Mouse (Mus musculus): ENCODE results near the gene Glt1d1. TPM values are rescaled to one million over a fixed set of nuclear protein-coding genes. Genes with fewer than 3 reads are reported as not detected.

Glt1d1 gene
- 2.0 TPM for polyA plus RNA-seq (2014; fragmentation: Illumina TruSeq; extraction: RNeasy Lipid Tissue Mini Kit (QIAGEN cat#74804); ENCODE audit: low read depth, low replicate concordance)

GRCm38 (mm10) chr5:127632167-127633145 lies at the start of gene Glt1d1, which contains the start of gene Slc15a4:
Gene Glt1d1, plus strand, starts transcription at chr5:127632262.
Gene Slc15a4, minus strand, starts transcription at chr5:127632897.

Other genes with a start within 250 kb of the Glt1d1 start
- 148 TPM for gene Slc15a4, start 635 bp downstream of the Glt1d1 start, polyA plus RNA-seq (2014; fragmentation: Illumina TruSeq; extraction: RNeasy Lipid Tissue Mini Kit (QIAGEN cat#74804); ENCODE audit: low read depth, low replicate concordance)

Data from kidney, adult 10 weeks (tissue).